Mouse (Mus musculus): ENCODE data around the gene Ssbp2. TPM values are rescaled to one million over a fixed set of nuclear protein-coding genes. Genes with fewer than 3 reads are reported as not detected.

Gene Ssbp2
- total RNA-seq, 2 experiments from 2014 or later: 26.5 to 56.9 TPM

- no peak for ATAC-seq (replicated peaks; ENCODE audit: poor library complexity, severe bottlenecking)
These were observed 152.5 kb downstream of the Ssbp2 start for GRCm38 (mm10) chr13:91612578-91612977.

DNA sequence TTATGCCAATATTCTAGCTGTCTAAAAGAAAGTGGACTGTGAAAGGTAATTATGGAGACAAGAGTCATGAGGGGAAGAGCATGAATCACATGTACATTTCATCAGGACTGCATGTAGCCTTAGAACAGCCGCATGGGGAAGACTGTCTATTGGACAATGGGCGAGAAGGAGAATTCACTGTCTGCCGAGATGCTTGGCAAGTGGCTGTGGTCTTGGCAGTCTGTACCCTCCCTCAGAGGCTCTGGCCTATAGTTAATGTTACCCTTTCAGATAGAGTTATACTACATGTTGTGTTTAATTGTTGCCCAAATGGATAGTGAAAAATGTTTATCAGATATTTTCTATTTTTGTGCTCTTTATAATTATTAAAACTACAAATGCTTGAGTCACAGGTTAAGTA lies 156.0 kb downstream of the Ssbp2 start:
- no peak for ATAC-seq (replicated peaks; ENCODE audit: poor library complexity, severe bottlenecking)

DNA sequence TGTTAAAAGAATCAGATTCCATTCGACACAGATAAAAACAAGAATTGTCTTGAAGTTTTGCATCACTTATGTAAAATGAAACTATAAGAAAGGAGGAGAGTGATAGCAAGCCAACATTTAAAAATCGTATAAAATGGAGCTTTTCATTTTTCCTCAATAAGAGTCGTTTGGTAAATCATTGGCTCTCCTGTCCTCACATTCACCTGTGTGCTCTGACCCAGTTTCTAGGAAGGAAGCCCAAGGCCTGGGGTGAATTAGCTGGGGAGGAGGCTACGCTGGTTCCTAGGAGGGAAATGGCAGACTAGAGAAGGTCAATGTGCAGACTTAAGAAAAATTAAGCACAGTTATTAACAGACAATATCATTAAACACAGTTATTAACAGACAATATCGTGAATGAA lies 156.8 kb downstream of the Ssbp2 start:
- no peak for ATAC-seq (replicated peaks; ENCODE audit: poor library complexity, severe bottlenecking)

DNA sequence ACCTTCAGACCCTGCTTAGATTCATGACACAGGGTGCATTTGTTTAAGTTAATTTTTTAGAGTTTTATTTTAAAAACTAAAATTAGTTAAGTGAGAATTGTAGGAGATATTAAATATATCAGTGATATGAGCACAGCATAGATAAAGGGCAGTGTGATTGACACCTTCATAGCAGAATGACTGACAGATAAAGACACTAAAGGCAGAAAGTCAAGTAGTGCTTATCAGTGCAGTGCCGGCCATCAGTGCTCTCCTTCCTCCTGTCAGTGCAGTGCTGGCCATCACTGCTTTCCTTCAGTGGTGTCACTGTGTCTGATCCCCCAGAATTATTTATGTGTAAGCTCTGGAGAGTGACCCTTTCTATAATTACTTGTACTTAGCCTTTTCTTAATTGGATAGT lies 159.3 kb downstream of the Ssbp2 start:
- ATAC-seq (replicated peaks; ENCODE audit: poor library complexity, severe bottlenecking): no peak

DNA sequence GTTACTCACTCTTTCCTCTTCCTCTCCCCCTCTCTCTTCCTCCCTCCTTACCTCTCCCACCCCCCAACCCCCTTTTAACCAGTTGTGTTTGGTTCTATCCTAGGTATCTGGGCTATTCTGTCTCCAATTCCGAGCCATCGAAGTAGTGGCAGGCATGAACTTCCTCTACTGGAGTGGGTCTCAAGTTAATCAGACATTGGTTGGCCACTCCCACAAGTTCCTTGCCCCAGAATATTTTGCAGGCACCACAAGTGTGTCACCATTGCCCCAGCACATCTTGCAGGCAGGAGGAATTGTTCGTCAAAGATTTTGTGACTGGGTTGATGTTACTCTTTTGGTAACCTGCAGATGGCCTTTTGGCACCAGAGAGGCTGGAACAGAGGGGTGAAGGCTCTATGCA lies 160.5 kb downstream of the Ssbp2 start:
- ATAC-seq (replicated peaks; ENCODE audit: poor library complexity, severe bottlenecking): peak; percentile 20; the same call in 1 of the 2 replicates

- ATAC-seq (replicated peaks; ENCODE audit: poor library complexity, severe bottlenecking): peak; percentile 68
These were observed 171.3 kb downstream of the Ssbp2 start for GRCm38 (mm10) chr13:91631291-91631799.

- no peak for ATAC-seq (replicated peaks; ENCODE audit: poor library complexity, severe bottlenecking)
These were observed 174.0 kb downstream of the Ssbp2 start for GRCm38 (mm10) chr13:91634123-91634522.

GRCm38 (mm10) chr13:91635957-91636356 lies 175.9 kb downstream of the Ssbp2 start:
- ATAC-seq (replicated peaks; ENCODE audit: poor library complexity, severe bottlenecking): peak; percentile 25; the same call in 1 of the 2 replicates

GRCm38 (mm10) chr13:91636814-91637213 lies 176.7 kb downstream of the Ssbp2 start:
- peak; percentile 93 for ATAC-seq (replicated peaks; ENCODE audit: poor library complexity, severe bottlenecking)

GRCm38 (mm10) chr13:91638836-91639235 lies 178.8 kb downstream of the Ssbp2 start:
- no peak for ATAC-seq (replicated peaks; ENCODE audit: poor library complexity, severe bottlenecking)

DNA sequence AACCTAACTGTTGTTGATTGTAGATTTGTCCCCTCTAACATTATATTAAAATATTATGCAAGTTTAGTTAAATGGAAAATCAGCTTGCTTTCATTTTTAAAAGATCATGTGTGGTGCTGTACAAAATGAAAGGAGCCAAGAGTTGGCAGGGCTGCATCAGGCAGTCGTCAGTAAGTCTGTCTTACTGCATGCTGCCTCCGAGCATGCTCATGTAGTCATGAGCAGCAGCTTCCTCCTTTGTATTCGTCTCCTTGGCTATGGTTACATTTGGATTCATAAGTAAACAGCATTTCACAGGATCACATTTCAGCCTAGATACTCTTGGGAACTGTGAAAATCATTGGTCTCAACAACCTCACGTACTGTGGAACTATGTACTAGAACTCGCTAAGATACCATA lies 180.1 kb downstream of the Ssbp2 start:
- ATAC-seq (replicated peaks; ENCODE audit: poor library complexity, severe bottlenecking): 0 out of 2 replicates have a peak, but pooled peaks have one; percentile 23

DNA sequence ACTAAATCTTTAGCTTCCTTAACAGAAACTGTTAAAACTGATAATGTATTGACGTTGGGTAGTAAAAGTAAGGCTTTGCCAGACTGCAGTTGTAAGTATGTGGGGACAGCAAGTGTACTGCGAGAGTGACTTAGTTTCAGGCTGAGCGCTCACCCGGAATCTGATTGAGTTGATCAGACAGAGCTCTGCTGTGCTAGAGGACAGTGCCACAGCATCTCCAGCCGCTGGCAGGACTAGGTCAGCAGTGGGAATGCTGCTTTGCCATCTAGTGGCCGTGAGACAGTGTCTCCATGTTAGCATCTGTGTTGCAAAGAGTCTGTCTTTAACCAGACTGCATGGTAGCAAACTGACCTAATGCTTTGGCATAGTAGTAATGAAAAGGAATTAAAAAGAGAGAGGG lies 188.2 kb downstream of the Ssbp2 start:
- ATAC-seq (replicated peaks; ENCODE audit: poor library complexity, severe bottlenecking): peak; percentile 59

- ATAC-seq (replicated peaks; ENCODE audit: poor library complexity, severe bottlenecking): no peak
These were observed 189.8 kb downstream of the Ssbp2 start for GRCm38 (mm10) chr13:91649926-91650325.

- ATAC-seq (replicated peaks; ENCODE audit: poor library complexity, severe bottlenecking): no peak
These were observed 201.1 kb downstream of the Ssbp2 start for GRCm38 (mm10) chr13:91661068-91661795.

- ATAC-seq (replicated peaks; ENCODE audit: poor library complexity, severe bottlenecking): no peak
These were observed 202.7 kb downstream of the Ssbp2 start for GRCm38 (mm10) chr13:91662751-91663150.

DNA sequence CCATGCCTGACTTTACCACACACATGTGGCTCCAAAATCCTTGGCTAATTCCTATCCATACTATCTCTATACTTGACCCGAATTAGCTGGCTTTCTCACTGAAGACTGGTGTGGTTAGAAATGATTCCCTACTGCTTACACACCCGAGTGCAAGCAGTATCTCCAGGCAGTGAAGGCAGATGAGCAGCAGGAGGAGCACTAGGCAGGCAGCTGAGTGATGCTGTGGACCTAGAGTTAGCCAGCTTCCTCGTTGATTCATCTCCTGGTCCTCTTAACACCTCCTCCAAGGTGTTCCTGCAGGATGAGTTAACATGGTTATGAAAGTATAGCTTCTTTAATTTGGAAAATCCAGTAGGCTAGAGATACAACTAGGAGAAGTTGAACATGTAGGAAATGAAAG lies 213.2 kb downstream of the Ssbp2 start:
- no peak for ATAC-seq (replicated peaks; ENCODE audit: poor library complexity, severe bottlenecking)

DNA sequence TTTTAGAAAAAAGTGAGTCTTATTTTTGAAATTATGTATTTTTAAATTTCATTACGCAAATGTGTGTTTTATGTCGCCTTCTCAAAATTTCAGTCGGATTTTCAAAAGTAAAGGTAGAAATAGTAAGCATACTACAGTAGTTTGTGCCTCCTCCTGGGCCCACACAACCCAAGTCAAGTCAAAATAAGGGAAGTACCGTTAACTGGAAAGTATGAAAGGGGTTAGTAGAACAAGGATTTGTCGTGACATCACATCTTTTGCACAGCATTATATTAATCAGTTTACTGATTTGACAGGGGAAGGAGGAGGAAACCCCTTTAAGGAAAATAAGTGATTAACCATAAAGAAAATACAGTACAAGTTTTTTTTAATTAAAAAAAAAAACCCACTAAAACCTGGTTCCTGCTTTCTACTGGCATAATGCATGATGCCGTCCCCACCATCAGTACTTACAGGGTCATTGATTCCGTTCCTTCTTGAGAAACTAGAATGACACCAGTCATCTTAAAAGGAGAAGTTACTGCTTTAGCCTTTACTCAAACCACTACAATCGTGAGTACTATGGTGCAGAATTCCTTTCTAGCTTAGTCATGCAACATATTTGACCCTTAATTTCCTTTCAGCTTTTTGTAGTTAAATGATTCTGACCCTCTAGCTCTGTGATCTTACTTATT lies 220.8 kb downstream of the Ssbp2 start:
- ATAC-seq (replicated peaks; ENCODE audit: poor library complexity, severe bottlenecking): peak; percentile 97

DNA sequence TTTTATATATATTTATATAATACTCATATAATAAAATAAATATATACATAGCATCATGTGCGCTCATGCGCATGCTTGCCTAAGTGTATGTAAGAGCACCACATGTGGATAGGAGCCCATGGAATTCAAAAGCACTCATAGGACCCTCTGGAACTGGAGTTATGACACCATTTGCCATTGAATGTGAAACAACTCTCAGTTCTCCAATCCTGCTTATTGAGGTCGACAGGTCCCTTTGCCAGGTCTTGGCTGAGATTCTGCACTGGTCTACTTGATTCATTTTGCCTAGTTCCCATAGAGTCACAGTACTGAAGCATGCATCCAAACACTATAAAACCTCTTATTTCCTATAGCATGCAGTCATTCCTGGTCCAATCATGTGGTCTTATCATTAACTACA lies 221.4 kb downstream of the Ssbp2 start:
- peak; percentile 50 for ATAC-seq (replicated peaks; ENCODE audit: poor library complexity, severe bottlenecking)

DNA sequence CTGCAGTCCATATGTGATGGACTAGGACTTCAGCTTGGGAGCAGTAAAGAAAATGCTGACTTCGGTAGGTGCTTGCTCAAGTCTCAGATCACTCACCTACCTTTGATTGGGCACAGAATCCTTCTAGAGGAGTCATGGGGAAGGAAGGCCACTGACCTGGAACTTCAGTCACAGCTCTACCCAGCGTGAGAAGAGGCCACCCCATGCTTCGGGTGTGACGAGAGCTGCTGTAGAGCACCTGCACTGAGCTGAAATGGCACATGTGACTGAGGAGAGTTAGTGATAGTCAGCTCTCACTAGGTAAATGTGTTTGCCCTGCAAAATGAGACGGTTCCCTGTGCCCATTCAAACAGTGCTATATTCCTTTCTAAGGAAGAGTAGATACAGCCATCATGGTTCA lies 230.0 kb downstream of the Ssbp2 start:
- no peak for ATAC-seq (replicated peaks; ENCODE audit: poor library complexity, severe bottlenecking)

DNA sequence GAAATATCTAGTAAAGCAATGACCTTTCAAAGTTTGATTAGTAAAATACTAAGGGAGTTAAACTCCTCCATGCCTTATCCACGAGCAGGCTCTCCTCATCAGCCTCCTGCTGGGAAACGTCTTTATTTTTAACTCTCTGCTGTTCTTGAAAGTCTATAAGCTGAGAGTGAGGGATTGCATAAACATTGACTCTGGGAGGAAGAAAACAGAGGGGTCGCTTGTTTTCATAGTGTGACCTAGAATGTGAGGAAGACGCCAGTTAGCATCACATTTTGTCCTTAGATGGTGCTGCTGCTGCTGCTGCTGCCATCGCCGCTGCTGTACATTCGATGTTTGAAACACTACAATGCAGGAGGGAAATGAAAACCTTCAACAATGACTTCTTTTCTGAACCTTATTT lies 233.5 kb downstream of the Ssbp2 start:
- ATAC-seq (replicated peaks; ENCODE audit: poor library complexity, severe bottlenecking): no peak

DNA sequence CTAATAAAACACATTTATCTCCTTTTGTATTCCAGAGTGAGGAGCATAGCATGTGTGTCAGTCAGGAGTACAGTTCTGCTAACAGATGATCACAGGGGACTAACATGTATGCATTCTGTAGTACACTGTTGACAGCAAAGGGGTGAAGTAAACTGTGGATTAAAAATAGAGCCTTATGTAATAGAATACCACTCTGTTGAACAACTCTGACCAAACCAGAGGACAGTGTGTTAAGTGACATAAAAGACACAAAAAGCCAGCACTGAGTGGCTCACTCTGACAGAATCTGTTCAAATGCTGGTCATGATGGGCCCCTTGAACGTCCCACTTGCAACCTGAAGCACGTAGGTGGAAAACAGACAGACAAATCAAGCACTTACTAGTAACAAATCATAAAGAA lies 235.3 kb downstream of the Ssbp2 start:
- no peak for ATAC-seq (replicated peaks; ENCODE audit: poor library complexity, severe bottlenecking)
